Mouse (Mus musculus) liver, embryonic 14.5 days (tissue): ENCODE measurements around the gene Adamts13.

Experiments used
- CTCF ChIP-seq: IDR thresholded peaks from 2 replicates; pipeline ENCODE4 v1.5.1; 2016; ENCODE audit warnings: antibody characterized with exemption, low read depth, control low read depth
- EP300 ChIP-seq: IDR thresholded peaks from 2 replicates; pipeline ENCODE4 v1.6.1; 2016; ENCODE audit warnings: antibody characterized with exemption, low read depth

- no peak for TF ChIP-seq EP300
- TF ChIP-seq CTCF: no peak
These were observed 55.3 kb downstream of the Adamts13 start for GRCm38 (mm10) chr2:27028437-27029015.
